Mouse (Mus musculus): ENCODE measurements around the gene Mrpl51.
A peak's percentile ranks its signal among the peaks of the same experiment; 100 is the strongest.
"Not testable (repeated sequence)": the region's sequence is repeated elsewhere in the genome, so short reads cannot be mapped to it uniquely, and the experiment has no call there.

The Mrpl51 gene

DNA sequence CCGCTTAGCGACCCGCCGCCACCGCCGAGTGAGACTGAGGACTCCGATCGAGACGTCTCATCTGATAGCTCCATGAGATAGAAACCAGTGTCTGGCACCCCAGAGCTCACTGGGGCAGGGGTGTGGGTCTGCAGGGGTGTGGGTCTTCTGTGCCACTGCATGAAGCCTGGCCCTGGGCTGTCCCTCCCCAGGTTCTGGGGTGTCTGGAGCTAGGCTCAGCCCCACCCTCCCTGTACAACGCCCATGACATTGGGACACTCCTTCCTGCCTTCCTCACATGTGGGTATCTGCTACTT is 31.1 kb upstream of the Mrpl51 start:
- DNase-seq (ENCODE audit: low spot score), result no peak

- peak; percentile 78 for DNase-seq (ENCODE audit: low spot score)
These were observed 30.5 kb upstream of the Mrpl51 start for GRCm38 (mm10) chr6:125160854-125161760.

DNA sequence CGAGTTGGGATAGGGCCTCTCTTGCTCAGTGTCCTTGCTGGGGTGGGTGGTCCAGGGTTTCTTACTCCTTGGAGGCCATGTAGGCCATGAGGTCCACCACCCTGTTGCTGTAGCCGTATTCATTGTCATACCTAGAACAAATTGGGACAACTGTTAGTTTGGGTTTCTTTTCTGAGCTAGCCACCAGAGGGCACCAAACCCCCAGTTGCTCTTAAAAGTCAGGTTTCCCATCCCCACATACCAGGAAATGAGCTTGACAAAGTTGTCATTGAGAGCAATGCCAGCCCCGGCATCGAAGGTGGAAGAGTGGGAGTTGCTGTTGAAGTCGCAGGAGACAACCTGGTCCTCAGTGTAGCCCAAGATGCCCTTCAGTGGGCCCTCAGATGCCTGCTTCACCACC is 29.6 kb upstream of the Mrpl51 start:
- peak; percentile 78 for DNase-seq (ENCODE audit: low spot score)

DNA sequence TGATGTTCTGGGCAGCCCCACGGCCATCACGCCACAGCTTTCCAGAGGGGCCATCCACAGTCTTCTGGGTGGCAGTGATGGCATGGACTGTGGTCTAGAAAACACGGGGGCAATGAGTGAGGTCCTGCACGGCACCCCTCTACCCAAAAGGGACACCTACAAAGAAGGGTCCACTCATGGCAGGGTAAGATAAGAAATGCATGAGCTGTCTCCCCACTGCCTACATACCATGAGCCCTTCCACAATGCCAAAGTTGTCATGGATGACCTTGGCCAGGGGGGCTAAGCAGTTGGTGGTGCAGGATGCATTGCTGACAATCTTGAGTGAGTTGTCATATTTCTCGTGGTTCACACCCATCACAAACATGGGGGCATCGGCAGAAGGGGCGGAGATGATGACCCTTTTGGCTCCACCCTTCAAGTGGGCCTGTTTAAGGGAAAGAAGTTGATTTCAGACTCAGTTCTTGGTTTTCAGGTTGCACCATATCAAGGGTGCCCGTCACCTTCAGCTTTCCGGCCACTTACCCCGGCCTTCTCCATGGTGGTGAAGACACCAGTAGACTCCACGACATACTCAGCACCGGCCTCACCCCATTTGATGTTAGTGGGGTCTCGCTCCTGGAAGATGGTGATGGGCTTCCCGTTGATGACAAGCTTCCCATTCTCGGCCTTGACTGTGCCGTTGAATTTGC is 28.8 kb upstream of the Mrpl51 start:
- not testable (repeated sequence) for DNase-seq (ENCODE audit: low spot score)

DNA sequence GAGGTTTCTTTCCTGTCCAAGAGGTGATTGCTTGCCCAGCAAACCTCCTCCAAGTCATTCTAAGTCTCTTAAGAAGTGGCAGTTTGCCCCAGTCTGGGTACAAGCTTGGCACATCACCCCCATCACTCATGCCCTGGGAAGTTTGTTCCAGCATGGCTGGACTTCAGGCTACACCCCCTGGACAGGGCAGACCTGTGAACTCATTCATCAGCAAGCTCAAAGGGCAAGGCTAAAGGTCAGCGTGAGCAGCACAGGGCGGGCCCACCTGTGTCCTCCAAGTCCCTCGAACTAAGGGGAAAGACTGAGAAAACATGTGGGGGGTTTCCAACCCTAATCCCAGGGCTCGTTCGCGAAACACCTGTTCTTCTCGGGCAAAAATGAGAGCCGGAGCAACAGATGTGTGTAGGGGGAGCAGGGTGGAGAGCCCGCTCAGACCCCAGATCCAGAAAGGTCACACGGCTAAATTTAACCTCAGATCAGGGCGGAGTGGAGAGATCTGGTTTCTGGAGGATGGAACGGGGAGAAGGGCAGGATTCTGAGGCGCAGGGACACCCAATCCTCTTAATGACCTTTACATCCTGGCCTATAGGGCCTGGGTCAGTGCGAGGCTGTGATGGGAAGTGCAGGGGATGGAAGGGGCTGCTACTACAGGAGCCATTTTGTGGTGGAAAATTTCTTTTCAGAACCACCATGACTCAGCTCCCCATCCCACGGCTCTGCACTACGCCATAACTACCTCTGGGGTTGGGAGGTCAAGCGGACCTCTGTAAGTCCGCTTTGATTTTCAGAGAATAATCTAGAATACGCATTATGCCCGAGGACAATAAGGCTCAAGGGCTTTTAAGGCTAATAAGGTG is 27.6 kb upstream of the Mrpl51 start:
- DNase-seq (ENCODE audit: low spot score), result peak; percentile 43

DNA sequence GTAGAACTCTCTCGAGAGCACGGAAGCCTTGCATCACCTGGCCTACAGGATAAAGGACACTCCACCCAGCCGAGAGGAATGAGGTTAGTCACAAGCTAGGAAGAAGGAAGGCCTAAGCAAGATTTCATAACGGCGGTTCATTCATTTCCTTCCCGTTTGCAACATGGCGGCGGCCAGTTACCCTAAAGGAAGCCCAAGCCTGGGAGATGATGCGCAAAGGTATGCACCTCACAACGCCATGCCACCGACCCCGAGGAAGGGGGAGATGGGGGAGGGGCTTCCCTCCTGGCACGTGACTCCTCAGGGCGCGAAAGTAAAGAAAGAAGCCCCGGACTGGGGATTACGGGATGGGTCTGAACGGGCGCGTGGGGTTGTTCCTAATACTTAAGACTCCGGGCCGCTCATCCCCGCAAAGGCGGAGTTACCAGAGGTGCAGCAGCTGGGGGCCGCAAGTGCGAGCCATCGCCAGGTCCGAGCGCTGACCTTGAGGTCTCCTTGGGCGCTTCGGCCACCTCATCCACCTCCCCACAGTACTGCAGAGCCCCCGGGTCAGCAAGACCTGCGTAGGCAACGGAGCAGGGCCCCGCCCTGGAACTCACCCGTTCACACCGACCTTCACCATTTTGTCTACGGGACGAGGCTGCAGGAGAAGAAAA is 26.8 kb upstream of the Mrpl51 start:
- DNase-seq (ENCODE audit: low spot score), result peak; percentile 76

DNA sequence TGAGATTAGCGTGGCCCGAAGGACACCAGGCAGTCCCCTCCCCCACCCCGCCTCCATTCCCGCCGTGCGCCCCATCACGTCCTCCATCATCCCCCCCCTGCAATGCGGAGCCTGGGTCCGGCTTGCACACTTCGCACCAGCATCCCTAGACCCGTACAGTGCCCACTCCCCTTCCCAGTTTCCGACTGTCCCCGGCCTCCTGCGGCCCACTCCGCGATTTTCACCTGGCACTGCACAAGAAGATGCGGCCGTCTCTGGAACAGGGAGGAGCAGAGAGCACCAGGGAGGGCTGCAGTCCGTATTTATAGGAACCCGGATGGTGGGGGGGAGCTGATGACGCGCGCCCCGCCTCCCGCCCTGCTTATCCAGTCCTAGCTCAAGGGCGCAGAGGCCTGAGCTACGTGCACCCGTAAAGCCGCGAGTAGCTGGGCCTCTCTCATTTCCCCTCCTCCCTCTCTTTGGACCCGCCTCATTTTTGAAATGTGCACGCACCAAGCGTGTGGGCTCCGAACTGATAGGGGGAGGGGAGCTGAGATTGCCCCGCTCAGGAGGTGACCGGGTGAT is 26.2 kb upstream of the Mrpl51 start:
- peak; percentile 98 for DNase-seq (ENCODE audit: low spot score)

DNA sequence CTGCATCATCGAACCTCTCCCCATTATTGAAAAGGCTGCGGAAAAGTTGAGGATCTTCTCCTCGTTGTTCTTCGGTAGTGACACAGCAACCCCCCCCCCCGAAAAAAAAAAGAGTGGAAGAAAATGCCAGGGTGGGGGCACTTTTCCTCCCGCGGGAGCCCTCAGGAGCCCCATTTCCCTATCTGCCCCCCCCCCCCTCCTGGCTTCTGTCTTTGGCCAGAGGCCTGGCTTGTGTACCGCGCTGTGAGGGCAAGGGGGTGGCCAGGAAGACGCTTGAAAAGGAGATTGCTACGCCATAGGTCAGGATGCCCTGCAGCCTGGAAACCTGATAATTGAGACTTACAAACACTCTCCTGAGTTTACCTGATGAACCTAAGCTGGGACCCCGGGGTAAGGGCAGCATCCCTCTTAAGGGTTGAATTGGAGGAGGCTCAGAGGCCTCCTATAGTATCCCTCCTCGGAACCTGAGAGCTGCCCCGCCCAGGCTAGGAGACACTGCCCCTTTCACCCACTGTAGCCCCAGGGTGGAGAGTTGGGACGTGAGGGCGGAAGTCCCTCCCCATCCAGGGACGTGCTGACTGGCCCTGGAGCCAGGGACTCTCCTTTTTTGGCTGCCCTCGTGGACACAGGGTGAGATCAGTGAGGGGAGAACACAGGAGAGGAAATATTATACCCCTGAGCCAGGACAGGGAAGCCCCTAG is 25.4 kb upstream of the Mrpl51 start, which contains the start of gene Gapdh:
Gene Gapdh, minus strand, starts transcription at position 417 of the 701 bp plus-strand sequence.
- DNase-seq (ENCODE audit: low spot score), result peak; percentile 91

GRCm38 (mm10) chr6:125166861-125167650 is 24.5 kb upstream of the Mrpl51 start:
- DNase-seq (ENCODE audit: low spot score), result no peak

DNA sequence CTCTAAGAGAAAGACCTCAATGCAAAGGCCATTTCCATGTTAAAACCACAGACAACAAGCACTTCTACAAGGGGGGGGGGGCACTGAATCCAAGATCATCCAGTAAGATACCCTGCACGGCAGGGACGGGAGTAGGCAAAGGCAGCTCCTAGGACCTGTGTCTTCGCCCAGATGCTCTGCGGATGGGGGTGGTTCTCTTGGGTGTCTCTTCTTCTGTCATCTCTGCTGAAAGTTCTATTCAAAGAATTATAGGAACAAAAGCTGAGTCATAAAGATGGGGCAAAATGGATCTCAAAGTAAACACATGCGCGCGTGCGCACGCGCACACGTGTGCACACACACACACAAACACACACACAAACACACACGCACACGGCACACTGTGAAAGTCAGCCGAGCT is 23.5 kb upstream of the Mrpl51 start:
- no peak for DNase-seq (ENCODE audit: low spot score)

DNA sequence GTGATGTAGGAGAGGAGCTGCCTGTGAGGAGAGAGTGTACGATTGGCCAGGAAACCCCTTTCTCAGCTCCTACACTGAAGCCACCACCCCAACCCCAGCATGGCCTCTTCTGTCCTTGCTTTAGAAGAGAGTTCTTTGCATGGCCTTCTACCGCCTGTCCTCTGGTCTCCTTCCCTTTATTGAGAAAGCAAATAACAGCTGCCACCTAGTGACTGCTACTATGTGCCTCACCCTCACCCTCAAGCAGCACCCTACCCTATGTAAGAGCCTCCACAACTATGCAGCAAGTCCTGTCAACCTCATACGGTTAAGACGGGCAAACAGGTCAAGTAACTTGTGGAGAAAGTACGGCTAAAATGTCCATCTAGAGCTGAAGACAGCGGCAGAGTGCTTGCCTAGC is 21.4 kb upstream of the Mrpl51 start:
- peak; percentile 42 for DNase-seq (ENCODE audit: low spot score)

- no peak for DNase-seq (ENCODE audit: low spot score)
These were observed 19.1 kb upstream of the Mrpl51 start for GRCm38 (mm10) chr6:125172474-125172873.

GRCm38 (mm10) chr6:125173256-125173655 is 18.3 kb upstream of the Mrpl51 start:
- DNase-seq (ENCODE audit: low spot score), result no peak

GRCm38 (mm10) chr6:125175469-125175868 is 16.1 kb upstream of the Mrpl51 start:
- DNase-seq (ENCODE audit: low spot score), result no peak

DNA sequence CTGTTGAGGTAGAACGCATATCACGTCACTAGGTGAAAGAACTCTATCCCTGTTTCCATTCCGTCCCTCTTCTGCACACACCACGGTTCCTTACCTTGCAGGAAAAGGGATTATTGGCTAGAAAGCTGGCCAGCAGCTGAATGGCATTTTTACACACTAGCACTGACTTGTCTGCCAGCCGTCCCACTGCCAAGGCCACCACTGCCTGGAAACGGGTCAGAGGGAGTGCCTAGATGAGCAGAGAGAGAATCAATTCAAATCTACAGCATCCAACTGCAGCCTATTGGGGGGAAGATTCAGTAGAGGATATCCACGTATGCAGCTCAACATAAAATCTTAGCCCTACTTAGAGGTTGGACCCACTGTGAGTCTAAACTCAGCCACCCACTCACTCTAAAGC is 12.0 kb upstream of the Mrpl51 start:
- DNase-seq (ENCODE audit: low spot score), result no peak

DNA sequence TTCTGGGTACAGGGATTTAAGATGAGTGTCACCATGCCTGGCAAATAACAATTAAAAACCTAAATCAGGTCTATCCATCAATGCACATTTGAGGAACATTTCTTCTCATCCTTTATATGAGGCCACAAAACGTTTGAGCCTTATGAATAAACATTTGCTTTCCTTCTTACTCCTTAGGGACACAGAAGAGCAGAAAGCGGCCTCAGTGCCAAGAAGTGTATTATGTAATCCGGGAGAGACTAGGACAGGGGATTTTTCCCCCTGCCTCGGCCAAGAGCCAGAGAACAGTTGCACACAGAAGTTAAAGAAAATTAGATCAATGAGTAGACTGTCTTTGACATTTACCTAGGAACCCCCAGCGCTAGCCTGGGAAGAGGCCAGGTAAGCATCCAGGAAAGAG is 9.5 kb upstream of the Mrpl51 start:
- no peak for DNase-seq (ENCODE audit: low spot score)

DNA sequence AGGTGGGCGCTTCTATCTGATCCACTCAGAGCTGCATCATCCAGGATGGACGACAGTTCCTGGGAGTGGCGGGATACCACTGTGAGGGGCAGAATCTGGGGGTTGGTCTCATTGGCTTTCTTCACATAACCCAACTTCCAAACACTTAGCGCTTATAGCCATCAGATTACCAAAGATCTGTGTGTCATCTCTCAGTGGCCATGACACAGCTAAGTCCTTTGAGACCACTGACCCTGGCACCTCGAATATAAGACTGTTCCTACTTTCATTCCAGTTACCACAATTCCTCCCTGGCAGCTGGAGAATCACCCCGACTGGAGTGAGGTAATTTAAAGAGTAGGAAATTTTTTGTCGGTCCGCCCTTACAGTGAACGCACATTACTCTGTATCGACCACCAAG is 5.4 kb upstream of the Mrpl51 start:
- DNase-seq (ENCODE audit: low spot score), result no peak

DNA sequence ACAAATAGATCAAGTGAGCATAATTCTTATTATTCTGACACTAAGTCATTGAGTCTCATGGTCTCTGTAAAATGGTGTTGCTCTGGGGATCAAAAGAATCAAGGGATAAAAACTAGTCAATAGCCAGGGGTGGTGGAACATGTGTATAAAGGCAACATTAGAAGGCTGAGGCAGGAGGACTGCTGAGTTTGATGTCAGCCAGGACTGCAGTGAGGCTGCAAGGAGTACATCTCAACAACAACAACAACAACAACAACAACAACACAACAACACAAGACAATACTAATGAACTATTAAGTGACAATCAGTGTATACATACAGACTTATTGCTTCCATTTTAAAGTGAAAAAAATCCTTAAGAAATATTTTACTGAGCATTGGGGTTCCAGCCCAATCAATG is 785 bp upstream of the Mrpl51 start:
- DNase-seq (ENCODE audit: low spot score), result no peak

GRCm38 (mm10) chr6:125192016-125192714 is 564 bp downstream of the Mrpl51 start:
- peak; percentile 95 for DNase-seq (ENCODE audit: low spot score)

- DNase-seq (ENCODE audit: low spot score), result no peak
These were observed 1.2 kb downstream of the Mrpl51 start for GRCm38 (mm10) chr6:125192841-125193240.

Data from lung, postnatal 25 days (tissue).